8 mouse cellular contexts compared by ENCODE assay signal in the genomic region with DNA sequence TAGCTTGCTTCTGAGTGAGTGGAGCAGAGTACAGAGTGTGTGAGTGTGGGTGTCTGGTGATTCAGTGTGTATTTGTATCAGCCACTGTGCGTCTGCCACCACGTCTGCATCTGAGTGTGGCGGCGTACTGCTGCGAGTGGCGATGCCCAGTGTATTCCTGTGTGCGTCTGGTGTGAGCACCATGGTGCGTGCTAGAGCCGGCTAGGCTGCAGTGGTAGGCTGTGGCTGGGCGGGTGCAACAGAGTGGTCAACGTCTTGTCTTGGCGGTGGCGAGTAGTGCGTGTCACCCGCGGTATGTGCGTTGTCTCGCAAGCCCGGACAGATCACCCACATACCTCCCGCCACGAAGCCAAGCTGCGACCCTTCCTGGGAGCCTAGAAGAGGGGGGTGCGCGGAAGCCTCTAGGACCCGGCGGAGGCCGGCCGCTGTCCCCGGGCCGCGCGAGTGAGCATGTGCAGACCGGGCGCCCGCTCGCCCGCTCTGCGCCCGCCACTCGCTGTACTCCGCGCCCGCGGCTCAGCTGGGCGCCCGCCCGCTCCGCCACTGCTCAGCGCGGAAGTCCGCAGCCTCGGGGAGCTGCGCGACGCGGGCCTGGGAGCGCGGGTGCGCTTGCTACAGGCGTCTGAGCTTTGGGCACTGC. TPM values are rescaled to one million over a fixed set of nuclear protein-coding genes. Genes with fewer than 3 reads are reported as not detected.
A peak's percentile ranks its signal among the peaks of the same experiment; 100 is the strongest.
DNase-seq lines count a peak whose midpoint lies in the region; ATAC-seq and TF ChIP-seq lines count a peak whose summit lies in the region.

No protein-coding gene starts in this region.

- H3K4me1 ChIP-seq in forebrain, embryonic 12.5 days = peaks cover 52% of the 10 kb centered on the region
- H3K4me1 ChIP-seq in hindbrain, embryonic 13.5 days (replicated peaks) = peaks cover 52% of the 10 kb centered on the region
- no peaks in the 10 kb centered on the region; the same call in 1 of the 2 replicates for H3K4me1 ChIP-seq in small intestine, adult 2 months (ENCODE audit: control insufficient read depth, insufficient read depth, insufficient read length, low read length)

- H3K9ac ChIP-seq in forebrain, embryonic 12.5 days = peak overlapping the region; percentile 91
- H3K9ac ChIP-seq in hindbrain, embryonic 13.5 days = peak overlapping the region; percentile 94

- TF ChIP-seq POLR2A in small intestine, adult 2 months (IDR thresholded peaks at IDR 0.05; ENCODE audit: low read depth, low read length) = no peak

- peak overlapping the region; percentile 85 for H3K4me3 ChIP-seq in forebrain, embryonic 12.5 days (replicated peaks)
- peak overlapping the region; percentile 90 for H3K4me3 ChIP-seq in hindbrain, embryonic 13.5 days
- peak overlapping the region; percentile 58 for H3K4me3 ChIP-seq in small intestine, adult 2 months (ENCODE audit: low read depth, low read length)

- ATAC-seq in forebrain, embryonic 12.5 days (ENCODE audit: low FRiP score) = peak; percentile 93
- ATAC-seq in hindbrain, embryonic 13.5 days (ENCODE audit: low FRiP score) = peak; percentile 96

- H3K9me3 ChIP-seq in forebrain, embryonic 12.5 days = no peaks in the 10 kb centered on the region
- no peaks in the 10 kb centered on the region for H3K9me3 ChIP-seq in hindbrain, embryonic 13.5 days

- H3K4me2 ChIP-seq in forebrain, embryonic 12.5 days = peak overlapping the region; percentile 89
- peak overlapping the region; percentile 79 for H3K4me2 ChIP-seq in hindbrain, embryonic 13.5 days

- H3K36me3 ChIP-seq in forebrain, embryonic 12.5 days (replicated peaks) = no peaks in the 10 kb centered on the region
- H3K36me3 ChIP-seq in hindbrain, embryonic 13.5 days = no peaks in the 10 kb centered on the region
- no peaks in the 10 kb centered on the region for H3K36me3 ChIP-seq in small intestine, adult 2 months (ENCODE audit: control insufficient read depth, insufficient read depth, low read length)

- peak overlapping the region; percentile 78 for H3K27ac ChIP-seq in forebrain, embryonic 12.5 days
- peak overlapping the region; percentile 88 for H3K27ac ChIP-seq in hindbrain, embryonic 13.5 days
- no peak overlapping the region for H3K27ac ChIP-seq in small intestine, adult 2 months (ENCODE audit: insufficient read depth, low read depth, low read length)

- TF ChIP-seq CTCF in small intestine, adult 2 months (IDR thresholded peaks at IDR 0.05; ENCODE audit: extremely low read depth, insufficient read length, insufficient replicate concordance, low read depth, low read length) = no peak

- peak; percentile 71 for DNase-seq in Muller cell, postnatal 12 days (ENCODE audit: inconsistent ontology term)
- DNase-seq in brain, embryonic 18.5 days (ENCODE audit: low read depth, low spot score) = peak; percentile 52
- DNase-seq in layer of hippocampus, postnatal 36 days = peak; percentile 80 to 82
- peak; percentile 35 for DNase-seq in lung, postnatal 36 days
- DNase-seq in spleen, adult 18-20 months = no peak

- under 1% methylated on average over 59 of the region's 60 CpGs for WGBS in forebrain, embryonic 12.5 days
- under 1% methylated on average over 60 of the region's 60 CpGs for WGBS in hindbrain, embryonic 13.5 days
- 2% methylated on average over 60 of the region's 60 CpGs for whole genome bisulfite sequencing in small intestine, adult 2 months

- H3K27me3 ChIP-seq in forebrain, embryonic 12.5 days = no peaks in the 10 kb centered on the region
- no peaks in the 10 kb centered on the region for H3K27me3 ChIP-seq in hindbrain, embryonic 13.5 days
- 0 out of 2 replicates have a peak, but pooled peaks cover 9% of the 10 kb centered on the region for H3K27me3 ChIP-seq in small intestine, adult 2 months (ENCODE audit: control insufficient read depth, insufficient read depth, low read length)

RNA-seq across cellular contexts. Expression of gene Wscd1, which starts 0.9 kb away (rescaled TPM):
- polyA plus RNA-seq in forebrain, embryonic 12.5 days (2016; fragmentation: Nextera tagmentation; extraction: Ambion mirVana) = 58.3 and 65.1 TPM in 2 replicates
- 69.8 and 70.4 TPM in 2 replicates for polyA plus RNA-seq in hindbrain, embryonic 13.5 days (2015; fragmentation: Nextera tagmentation; extraction: Ambion mirVana)
- total RNA-seq in layer of hippocampus, postnatal 36 days (2021) = 100 to 1,000 TPM; 113 to 127 TPM
- 1.2 and 2.9 TPM in 2 replicates for polyA plus RNA-seq in small intestine, adult 2 months (2012; rRNA removed)

Comparison
In these comparisons a context has a peak if more than half of its experiments do, and no peak if none do; other contexts are left out.
1. DNase-seq: peak in Muller cell, postnatal 12 days (single experiment), brain, embryonic 18.5 days (single experiment), layer of hippocampus, postnatal 36 days (2 of 2) and lung, postnatal 36 days (single experiment); none in spleen, adult 18-20 months (0 of 2).
2. RNA of gene Wscd1, which starts 0.9 kb away (polyA plus RNA-seq): 69.8 to 70.4 TPM in hindbrain, embryonic 13.5 days and 58.3 to 65.1 TPM in forebrain, embryonic 12.5 days; 1.2 to 2.9 TPM in small intestine, adult 2 months; every median in the first group is over 10 times any median in the second.
3. Peak in every context shown above with its lines, with median percentiles within 50 percentile points of each other: H3K4me3 ChIP-seq.